8 mouse cellular contexts compared by ENCODE assay signal in genomic region chr5:22549366-22550032, GRCm38 (mm10). TPM values are rescaled to one million over a fixed set of nuclear protein-coding genes. Genes with fewer than 3 reads are reported as not detected.
A peak's percentile ranks its signal among the peaks of the same experiment; 100 is the strongest.
DNase-seq lines count a peak whose midpoint lies in the region; ATAC-seq and TF ChIP-seq lines count a peak whose summit lies in the region.

No protein-coding gene starts in this region.

- no peaks in the 10 kb centered on the region for H3K9me3 ChIP-seq in lung, embryonic 14.5 days (ENCODE audit: low read depth, low read length)
- H3K9me3 ChIP-seq in embryonic facial prominence, embryonic 10.5 days, result peaks cover 4% of the 10 kb centered on the region; the same call in 1 of the 2 replicates
- no peaks in the 10 kb centered on the region for H3K9me3 ChIP-seq in intestine, embryonic 14.5 days (ENCODE audit: control insufficient read depth, low read length)
- no peaks in the 10 kb centered on the region for H3K9me3 ChIP-seq in midbrain, embryonic 16.5 days (replicated peaks; ENCODE audit: control insufficient read depth, low read length, poor library complexity, severe bottlenecking)

- WGBS in lung, embryonic 14.5 days, result 7% methylated on average over 11 of the region's 11 CpGs
- 17% methylated on average over 11 of the region's 11 CpGs for WGBS in embryonic facial prominence, embryonic 10.5 days
- 11% methylated on average over 11 of the region's 11 CpGs for whole genome bisulfite sequencing in intestine, embryonic 14.5 days
- 13% methylated on average over 11 of the region's 11 CpGs for WGBS in midbrain, embryonic 16.5 days

- H3K4me3 ChIP-seq in lung, embryonic 14.5 days (ENCODE audit: low read depth, low read length), result peak overlapping the region; percentile 66
- H3K4me3 ChIP-seq in embryonic facial prominence, embryonic 10.5 days, result peak overlapping the region; percentile 80
- H3K4me3 ChIP-seq in intestine, embryonic 14.5 days (ENCODE audit: low read depth, low read length), result peak overlapping the region; percentile 72
- peak overlapping the region; percentile 72 for H3K4me3 ChIP-seq in midbrain, embryonic 16.5 days (ENCODE audit: low read depth, low read length)

- peak overlapping the region; percentile 90 for H3K27ac ChIP-seq in lung, embryonic 14.5 days (ENCODE audit: low read depth)
- H3K27ac ChIP-seq in embryonic facial prominence, embryonic 10.5 days (replicated peaks), result peak overlapping the region; percentile 90
- H3K27ac ChIP-seq in intestine, embryonic 14.5 days (ENCODE audit: low read depth), result peak overlapping the region; percentile 83
- peak overlapping the region; percentile 84 for H3K27ac ChIP-seq in midbrain, embryonic 16.5 days (ENCODE audit: low read length)

- DNase-seq in lung, embryonic 14.5 days, result peak; percentile 7
- no peak for DNase-seq in lung, postnatal 4 days
- no peak for DNase-seq in embryonic facial prominence, embryonic 10.5 days (ENCODE audit: low spot score)
- DNase-seq in intestine, embryonic 14.5 days (ENCODE audit: low spot score), result no peak
- no peak for DNase-seq in right cerebral cortex, postnatal 25 days
- DNase-seq in cerebellum, postnatal 36 days, result no peak
- no peak for DNase-seq in thymus, postnatal 36 days

- ATAC-seq in lung, embryonic 14.5 days (ENCODE audit: insufficient read depth), result no peak; the same call in 1 of the 2 replicates
- 0 out of 2 replicates have a peak, but pooled peaks have one; percentile 4 for ATAC-seq in intestine, embryonic 14.5 days (replicated peaks; ENCODE audit: low FRiP score, low TSS enrichment, low read depth)
- ATAC-seq in midbrain, embryonic 16.5 days, result no peak

- H3K4me1 ChIP-seq in lung, embryonic 14.5 days (ENCODE audit: insufficient read depth), result no peaks in the 10 kb centered on the region
- H3K4me1 ChIP-seq in embryonic facial prominence, embryonic 10.5 days, result peaks cover 10% of the 10 kb centered on the region; the same call in 1 of the 2 replicates
- H3K4me1 ChIP-seq in intestine, embryonic 14.5 days (replicated peaks; ENCODE audit: control insufficient read depth, insufficient read depth, low read length), result peaks cover 3% of the 10 kb centered on the region
- H3K4me1 ChIP-seq in midbrain, embryonic 16.5 days (ENCODE audit: control insufficient read depth, insufficient read depth, low read length), result peaks cover 8% of the 10 kb centered on the region

- H3K27me3 ChIP-seq in lung, embryonic 14.5 days (ENCODE audit: insufficient read depth, low read length), result no peaks in the 10 kb centered on the region
- H3K27me3 ChIP-seq in embryonic facial prominence, embryonic 10.5 days (replicated peaks; ENCODE audit: low read depth, poor library complexity, severe bottlenecking), result no peaks in the 10 kb centered on the region
- H3K27me3 ChIP-seq in intestine, embryonic 14.5 days (replicated peaks; ENCODE audit: control insufficient read depth, insufficient read depth, low read length), result no peaks in the 10 kb centered on the region
- no peaks in the 10 kb centered on the region for H3K27me3 ChIP-seq in midbrain, embryonic 16.5 days (ENCODE audit: control insufficient read depth, insufficient read depth, low read depth, low read length)

- peak overlapping the region; percentile 72 for H3K9ac ChIP-seq in lung, embryonic 14.5 days
- peak overlapping the region; percentile 70 for H3K9ac ChIP-seq in intestine, embryonic 14.5 days (ENCODE audit: low read length)
- peak overlapping the region; percentile 79 for H3K9ac ChIP-seq in midbrain, embryonic 16.5 days (ENCODE audit: low read depth, low read length)

- TF ChIP-seq CTCF in lung, embryonic 14.5 days (IDR thresholded peaks at IDR 0.05; ENCODE audit: low read depth), result no peak

- H3K4me2 ChIP-seq in lung, embryonic 14.5 days, result peak overlapping the region; percentile 84
- H3K4me2 ChIP-seq in intestine, embryonic 14.5 days (ENCODE audit: low read length), result peak overlapping the region; percentile 70
- H3K4me2 ChIP-seq in midbrain, embryonic 16.5 days (ENCODE audit: low read length), result peak overlapping the region; percentile 94

- H3K36me3 ChIP-seq in lung, embryonic 14.5 days (ENCODE audit: insufficient read depth), result peaks cover 27% of the 10 kb centered on the region
- peaks cover 30% of the 10 kb centered on the region for H3K36me3 ChIP-seq in embryonic facial prominence, embryonic 10.5 days (replicated peaks)
- H3K36me3 ChIP-seq in intestine, embryonic 14.5 days (ENCODE audit: control insufficient read depth, insufficient read depth, low read length), result peaks cover 30% of the 10 kb centered on the region
- peaks cover 13% of the 10 kb centered on the region; the same call in 1 of the 2 replicates for H3K36me3 ChIP-seq in midbrain, embryonic 16.5 days (ENCODE audit: control insufficient read depth, insufficient read depth, low read length)

RNA-seq across cellular contexts. Expression of gene Orc5, which starts 0.7 kb away (rescaled TPM):
- polyA plus RNA-seq in lung, embryonic 14.5 days (2014; fragmentation: Nextera tagmentation; extraction: Ambion mirVana), result 40.5 and 43.1 TPM in 2 replicates
- 50.1 and 50.7 TPM in 2 replicates for polyA plus RNA-seq in embryonic facial prominence, embryonic 10.5 days (2016; fragmentation: Nextera tagmentation; extraction: Ambion mirVana)
- 42.4 and 43.4 TPM in 2 replicates for polyA plus RNA-seq in intestine, embryonic 14.5 days (2014; fragmentation: Nextera tagmentation; extraction: Ambion mirVana)
- 34.2 and 39.3 TPM in 2 replicates for polyA plus RNA-seq in midbrain, embryonic 16.5 days (2015; fragmentation: Nextera tagmentation; extraction: Ambion mirVana)
